Mouse (Mus musculus) splenic B cell, adult 2 months (primary cell): Measurements from ENCODE around the gene Pla2g2f.

Experiments used
- DNase-seq: peaks from one replicate; pipeline ENCODE4 v3.0.0-alpha.2; 2011; ENCODE audit warnings: low read depth, low spot score
- H3K27me3 ChIP-seq: 2 replicates; pipeline ENCODE4 v1.6.1; 2012; ENCODE audit warnings: mild to moderate bottlenecking, low read length, moderate library complexity, mixed read lengths; ENCODE audit not compliant: control insufficient read depth, poor library complexity, insufficient read depth, severe bottlenecking
- H3K36me3 ChIP-seq: 2 replicates; pipeline ENCODE4 v1.6.1; 2012; ENCODE audit warnings: mild to moderate bottlenecking, low read length, moderate library complexity, mixed read lengths; ENCODE audit not compliant: control insufficient read depth, poor library complexity, insufficient read depth, severe bottlenecking

The Pla2g2f gene

DNA sequence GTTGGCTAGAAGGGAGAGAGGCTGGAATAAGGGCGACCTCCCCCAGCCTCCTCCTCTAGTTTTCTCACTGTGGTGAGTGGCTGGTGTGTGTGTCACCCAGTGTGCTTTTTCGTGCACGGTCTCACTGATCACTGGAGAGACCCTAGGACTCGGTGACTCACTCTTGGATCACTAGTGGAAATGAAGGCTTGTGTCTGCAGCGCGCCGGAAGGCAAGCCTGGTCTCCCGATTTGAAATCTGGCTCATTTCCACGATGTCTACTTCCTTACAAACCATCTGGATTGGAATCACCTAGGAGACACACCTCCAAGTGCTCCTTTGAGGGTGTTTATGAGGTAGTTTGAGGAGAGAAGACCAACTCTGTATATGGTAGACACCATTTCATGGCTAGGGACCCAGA is 10.6 kb downstream of the Pla2g2f start:
- Histone ChIP-seq H3K27me3 (no peaks in the 10 kb centered on the region), H3K36me3 (no peaks in the 10 kb centered on the region)
- no peak for DNase-seq

DNA sequence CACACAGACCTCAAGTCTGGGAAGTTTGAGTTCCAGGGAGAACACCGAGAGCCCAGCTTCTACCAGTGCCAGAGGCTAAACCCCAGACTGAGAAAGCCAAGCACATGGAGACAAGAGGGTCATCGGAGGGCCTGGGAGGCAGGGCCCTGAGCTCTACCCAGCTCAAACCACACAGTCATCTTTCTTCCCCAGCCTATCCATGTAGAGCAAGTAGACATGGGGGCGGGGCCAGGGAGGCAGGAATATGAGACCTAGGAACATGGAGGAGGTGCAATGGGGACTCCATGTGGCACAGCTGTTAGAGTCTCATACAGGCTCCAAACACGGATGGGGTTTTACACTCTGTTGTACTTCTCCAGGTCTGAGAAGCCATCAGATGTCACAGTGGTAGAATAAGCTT is 11.5 kb downstream of the Pla2g2f start:
- H3K36me3 ChIP-seq, result no peaks in the 10 kb centered on the region
- no peak for DNase-seq
- H3K27me3 ChIP-seq, result no peaks in the 10 kb centered on the region

DNA sequence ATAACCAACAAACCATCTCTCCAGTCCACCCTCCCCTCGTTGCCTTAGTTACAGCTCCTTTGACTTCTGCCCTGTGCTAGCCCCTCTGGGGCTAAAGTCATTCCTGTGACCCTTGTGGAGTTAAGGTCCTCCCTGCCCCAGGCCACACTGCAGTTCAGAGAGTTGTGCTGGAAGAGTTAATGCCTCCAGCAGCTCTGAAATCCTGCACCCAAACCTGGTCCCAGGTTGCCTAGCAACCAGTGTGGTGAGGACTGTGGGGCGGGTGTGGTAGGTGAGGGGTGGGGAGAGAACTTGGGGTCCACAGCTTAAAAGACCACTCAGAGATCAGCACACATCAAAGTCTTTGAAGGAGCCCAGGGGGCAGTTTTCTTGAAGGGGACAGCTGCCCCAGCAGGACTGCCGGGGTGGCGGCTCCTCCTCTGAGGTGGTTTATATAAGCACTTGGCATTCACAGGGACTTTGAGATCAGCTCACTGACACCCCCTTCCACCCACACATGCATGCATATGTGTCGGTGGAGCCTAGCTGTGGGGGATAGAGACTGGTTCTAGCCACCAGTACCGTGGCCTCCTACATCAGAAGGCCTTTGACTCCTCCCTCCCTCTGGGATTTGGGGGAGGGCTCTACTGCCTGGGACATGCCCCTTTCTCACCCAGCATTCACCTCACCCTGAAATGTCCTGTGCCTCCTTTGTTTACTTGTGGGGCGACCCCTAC is 18.1 kb downstream of the Pla2g2f start:
- Histone ChIP-seq H3K36me3 (no peaks in the 10 kb centered on the region), H3K27me3 (no peaks in the 10 kb centered on the region)
- no peak for DNase-seq

DNA sequence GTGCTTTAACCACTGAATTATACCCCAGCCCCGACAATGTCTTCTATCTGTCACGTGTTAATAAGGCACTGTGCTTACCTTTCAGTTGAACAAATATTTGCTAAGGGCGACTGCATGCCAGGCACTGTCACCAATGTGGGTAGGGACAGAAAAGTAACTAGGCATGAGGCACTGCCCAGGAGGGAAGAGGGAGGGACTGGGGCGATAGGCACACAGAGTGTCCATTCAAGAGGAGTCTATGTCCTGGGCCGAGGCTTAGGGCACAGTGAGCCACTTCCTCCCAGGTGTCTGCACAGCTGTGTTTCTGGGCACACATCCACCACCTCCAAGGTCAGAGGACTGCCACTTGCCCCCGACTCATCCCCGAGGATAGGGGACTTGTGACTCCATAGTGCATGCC is 20.4 kb downstream of the Pla2g2f start, which contains the start of gene Ubxn10:
Ubxn10 (minus strand) TSS at position 137 of the 400 bp plus-strand sequence.
- DNase-seq, result no peak
- Histone ChIP-seq H3K36me3 (no peaks in the 10 kb centered on the region), H3K27me3 (no peaks in the 10 kb centered on the region)

DNA sequence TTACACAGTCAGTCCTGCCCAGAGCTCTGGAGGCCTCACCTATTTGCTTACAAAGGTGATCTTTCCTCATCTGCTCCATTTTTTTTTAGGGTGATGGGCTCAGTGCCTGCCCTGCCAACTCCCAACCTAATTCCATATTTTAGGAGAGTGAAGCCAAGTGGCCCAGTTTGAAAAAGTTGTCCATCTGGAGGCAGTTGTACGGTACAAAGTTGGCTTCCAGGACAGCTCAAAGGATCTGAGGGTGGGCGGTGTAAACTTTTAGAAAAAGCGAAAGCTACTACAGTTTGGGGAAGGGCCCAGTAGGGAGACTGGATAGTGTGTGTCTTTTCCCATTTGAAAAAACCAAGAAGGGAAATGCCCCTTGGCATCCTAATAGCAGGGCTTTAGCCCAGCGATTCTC is 22.6 kb downstream of the Pla2g2f start:
- H3K36me3 ChIP-seq, result no peaks in the 10 kb centered on the region
- no peaks in the 10 kb centered on the region for H3K27me3 ChIP-seq
- no peak for DNase-seq

DNA sequence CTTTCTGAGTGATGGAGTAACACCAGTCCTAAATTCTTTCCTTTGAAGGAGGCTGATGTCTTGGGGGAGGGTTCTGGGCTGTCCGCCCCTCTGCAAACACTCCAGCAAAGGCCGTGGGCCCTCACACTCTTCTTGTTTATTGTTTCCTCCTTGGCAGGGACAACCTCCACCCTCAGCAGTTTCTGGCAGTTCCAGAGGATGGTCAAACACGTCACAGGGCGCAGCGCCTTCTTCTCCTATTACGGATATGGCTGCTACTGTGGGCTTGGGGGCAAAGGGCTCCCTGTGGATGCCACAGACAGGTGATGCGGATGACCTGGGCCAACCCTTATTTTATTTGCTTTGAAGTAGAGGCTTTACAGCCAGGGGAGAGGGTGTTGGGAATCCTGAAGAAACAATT is 23.3 kb downstream of the Pla2g2f start:
- Histone ChIP-seq H3K27me3 (no peaks in the 10 kb centered on the region), H3K36me3 (no peaks in the 10 kb centered on the region)
- no peak for DNase-seq

DNA sequence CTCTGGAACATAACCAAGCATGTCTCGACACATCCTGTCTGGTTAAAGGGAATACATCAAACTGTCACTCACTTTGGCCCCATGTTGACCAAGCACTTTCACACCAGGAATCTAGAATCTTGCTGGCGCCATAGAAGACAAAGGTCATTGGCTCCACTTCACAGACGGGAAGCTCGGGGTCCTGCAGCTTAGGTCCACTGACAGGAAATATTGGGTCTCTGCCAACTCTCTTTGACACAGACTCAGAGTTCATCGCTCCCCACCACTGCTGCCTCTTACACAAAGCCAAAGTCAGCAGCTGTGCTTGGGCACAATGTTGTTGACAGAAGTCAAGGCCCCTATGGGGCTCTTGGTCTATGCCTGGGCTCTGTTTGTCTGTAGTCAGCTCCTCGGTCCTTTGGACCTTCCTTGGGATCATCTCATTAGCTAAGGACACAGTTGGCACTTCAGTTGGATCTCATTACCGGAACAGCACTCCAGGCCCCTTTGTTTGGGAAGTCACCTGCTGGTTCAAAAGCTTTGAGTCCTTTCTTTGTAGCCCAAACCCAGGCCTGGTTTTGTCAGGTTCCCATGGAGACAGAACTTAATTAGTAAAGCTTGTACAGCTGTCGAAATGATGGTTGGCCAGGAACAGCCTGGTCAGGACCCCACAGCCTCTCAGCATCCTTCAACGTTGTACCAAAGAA is 28.3 kb downstream of the Pla2g2f start:
- Histone ChIP-seq H3K36me3 (no peaks in the 10 kb centered on the region), H3K27me3 (no peaks in the 10 kb centered on the region)
- DNase-seq, result no peak

DNA sequence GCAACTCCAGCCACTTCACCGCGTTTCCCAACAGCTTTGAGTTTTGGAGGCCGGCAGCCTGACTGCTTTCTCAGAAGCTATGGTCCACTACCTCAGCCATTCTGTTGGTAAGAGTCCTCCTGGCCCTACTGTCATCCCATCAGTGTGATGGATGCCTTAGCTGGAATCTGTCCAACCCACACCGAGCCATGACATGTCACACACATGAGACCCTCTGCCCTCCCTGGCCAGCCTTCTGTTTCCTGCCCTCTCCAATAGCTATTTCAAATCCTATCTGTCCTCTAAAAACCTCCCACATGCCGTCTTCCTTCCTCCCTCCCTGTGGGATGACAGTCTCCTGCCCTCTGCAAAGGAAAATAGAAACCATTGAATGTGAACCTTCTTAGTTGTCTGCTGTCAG is 31.7 kb downstream of the Pla2g2f start:
- no peak for DNase-seq
- Histone ChIP-seq H3K36me3 (no peaks in the 10 kb centered on the region), H3K27me3 (no peaks in the 10 kb centered on the region)

DNA sequence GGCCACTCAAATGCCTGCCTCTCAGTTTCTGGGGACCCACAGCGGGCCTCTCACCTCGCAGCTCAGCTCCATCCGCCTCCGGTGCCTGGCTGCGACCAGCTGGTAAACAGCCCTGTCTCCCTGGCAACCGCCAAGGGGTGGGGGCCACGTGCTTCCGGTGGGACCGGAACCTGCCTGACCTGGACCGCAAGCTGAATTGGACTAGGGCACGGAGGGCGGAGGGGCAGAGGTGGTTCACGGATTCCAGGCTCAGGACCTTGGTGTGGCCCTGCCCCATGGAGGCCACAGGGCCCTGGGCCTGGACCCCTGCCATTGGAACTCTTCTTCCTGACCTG is 32.3 kb downstream of the Pla2g2f start:
- no peaks in the 10 kb centered on the region for H3K27me3 ChIP-seq
- no peaks in the 10 kb centered on the region for H3K36me3 ChIP-seq
- DNase-seq, result peak; percentile 5

DNA sequence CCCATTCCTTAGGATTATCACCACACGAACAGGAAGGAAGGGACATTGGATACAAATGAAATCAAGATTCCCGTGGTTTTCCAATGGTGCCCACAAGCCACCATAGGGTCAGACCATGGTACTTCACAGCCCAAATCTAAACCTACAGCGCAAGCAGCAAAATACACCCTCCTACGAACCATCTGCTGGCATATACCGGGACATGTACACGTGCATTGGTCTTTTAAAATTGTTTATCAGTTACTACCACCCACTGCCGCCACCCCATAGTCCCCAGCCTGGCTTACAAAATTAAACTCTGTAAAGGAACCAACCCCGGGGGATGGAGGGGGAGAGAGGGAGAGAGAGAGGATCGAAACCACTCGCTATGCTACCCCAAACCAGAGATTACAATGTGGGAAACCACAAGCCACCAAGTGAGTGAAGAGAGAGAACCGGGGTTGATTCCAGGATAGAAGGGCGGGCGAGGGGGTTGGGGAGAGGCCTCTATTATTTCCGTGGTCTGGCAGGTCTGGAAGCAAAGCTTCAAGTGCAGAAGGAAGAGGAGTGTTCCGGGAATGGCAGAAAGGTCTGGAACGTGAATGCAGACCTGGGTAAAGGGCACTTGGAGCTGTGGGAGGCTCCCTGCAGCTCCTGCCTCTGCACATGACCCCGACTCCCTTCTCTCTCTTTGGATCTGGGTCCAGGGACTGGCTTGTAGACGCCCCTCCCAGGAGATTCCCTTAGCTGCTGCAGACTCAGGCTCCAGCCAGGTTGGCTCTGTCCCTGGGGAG is 32.9 kb downstream of the Pla2g2f start, which contains the start of gene Pla2g2c:
Pla2g2c (plus strand) TSS at position 439 of the 773 bp plus-strand sequence.
- no peak for DNase-seq
- H3K36me3 ChIP-seq, result no peaks in the 10 kb centered on the region
- no peaks in the 10 kb centered on the region for H3K27me3 ChIP-seq

DNA sequence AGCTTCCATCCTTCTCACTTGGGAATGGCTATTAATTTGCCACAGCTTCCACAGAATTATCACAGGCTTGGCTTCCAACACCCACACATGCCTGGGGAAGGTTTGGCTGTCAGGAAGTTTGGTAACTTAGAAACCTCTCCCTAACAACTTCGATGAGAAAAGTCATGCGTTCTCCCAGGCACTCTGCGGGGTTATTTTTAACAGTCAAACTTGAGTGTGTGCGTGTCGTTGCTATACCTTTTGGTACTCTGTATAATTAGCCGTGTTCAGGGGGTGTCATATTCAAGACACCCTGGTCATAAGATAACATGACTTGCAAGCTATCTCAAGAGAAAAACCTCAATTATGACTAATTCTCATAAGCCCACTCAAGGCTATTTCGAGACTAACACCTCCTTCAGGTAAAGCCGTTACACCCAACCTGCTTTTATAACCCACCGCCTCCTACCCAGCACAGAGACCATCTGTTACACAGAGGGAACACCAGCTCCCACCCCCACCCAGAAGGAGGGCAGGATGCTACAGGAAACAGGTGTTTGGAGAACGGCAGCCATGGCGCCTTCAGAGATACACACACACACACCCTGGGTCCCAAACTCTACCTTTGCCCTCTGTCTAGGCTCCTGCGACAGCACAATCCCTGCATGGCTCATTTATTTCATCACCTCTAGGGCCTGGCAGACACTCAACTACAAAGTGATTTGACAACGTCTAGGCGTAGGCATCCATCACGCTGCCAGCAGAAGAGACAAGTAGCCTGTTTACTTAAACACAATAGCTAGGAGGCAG is 33.7 kb downstream of the Pla2g2f start:
- no peak for DNase-seq
- Histone ChIP-seq H3K36me3 (no peaks in the 10 kb centered on the region), H3K27me3 (no peaks in the 10 kb centered on the region)

DNA sequence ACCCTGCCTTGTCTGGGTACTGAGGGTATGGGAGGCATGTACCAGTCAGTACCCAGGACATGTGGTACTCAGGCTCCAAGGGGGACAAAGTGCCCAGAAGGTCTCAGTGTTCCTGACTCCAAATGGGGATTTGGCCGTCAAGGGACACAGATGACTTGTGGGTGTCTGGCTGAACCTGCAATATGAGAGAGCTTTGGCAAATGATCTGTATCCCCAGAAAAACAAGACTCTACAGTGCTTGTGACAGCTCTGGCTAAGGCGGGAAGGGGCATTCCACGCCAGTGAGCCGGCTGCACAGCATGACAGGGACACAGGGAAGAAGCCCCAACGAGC is 38.2 kb downstream of the Pla2g2f start:
- no peaks in the 10 kb centered on the region for H3K36me3 ChIP-seq
- no peaks in the 10 kb centered on the region for H3K27me3 ChIP-seq
- no peak for DNase-seq

DNA sequence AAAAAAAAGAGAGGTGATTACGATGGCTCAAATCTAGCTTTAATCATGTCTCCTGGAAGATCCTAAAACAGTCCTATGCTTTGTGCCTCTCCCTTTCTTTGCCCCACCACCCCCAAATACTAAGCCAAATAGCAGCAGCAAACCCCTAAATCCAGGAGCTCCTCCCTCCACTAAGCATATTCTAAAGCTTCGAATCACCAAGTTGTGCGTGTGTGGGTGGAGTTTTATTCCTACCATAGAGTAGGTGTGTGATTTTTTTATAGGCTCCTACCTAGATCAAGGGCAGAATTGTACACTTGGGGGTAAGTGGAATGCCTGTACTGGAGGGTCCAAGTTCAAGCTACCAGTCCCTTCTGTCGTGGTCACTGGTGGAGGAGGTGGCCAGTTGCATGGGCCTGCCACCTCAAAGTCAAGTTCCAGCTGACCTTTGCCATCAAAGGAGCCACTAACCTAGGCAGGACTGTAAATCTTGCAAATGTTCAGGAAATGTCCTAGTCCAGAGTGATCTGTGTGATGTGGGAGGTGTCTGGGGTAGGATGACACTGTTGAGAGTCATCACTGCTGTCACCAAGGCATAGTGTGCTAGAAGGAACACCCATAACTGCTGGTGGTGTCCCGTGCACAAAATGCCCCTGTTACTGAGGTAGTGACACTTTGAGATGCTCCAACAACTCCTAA is 38.7 kb downstream of the Pla2g2f start:
- no peak for DNase-seq
- Histone ChIP-seq H3K36me3 (no peaks in the 10 kb centered on the region), H3K27me3 (no peaks in the 10 kb centered on the region)

DNA sequence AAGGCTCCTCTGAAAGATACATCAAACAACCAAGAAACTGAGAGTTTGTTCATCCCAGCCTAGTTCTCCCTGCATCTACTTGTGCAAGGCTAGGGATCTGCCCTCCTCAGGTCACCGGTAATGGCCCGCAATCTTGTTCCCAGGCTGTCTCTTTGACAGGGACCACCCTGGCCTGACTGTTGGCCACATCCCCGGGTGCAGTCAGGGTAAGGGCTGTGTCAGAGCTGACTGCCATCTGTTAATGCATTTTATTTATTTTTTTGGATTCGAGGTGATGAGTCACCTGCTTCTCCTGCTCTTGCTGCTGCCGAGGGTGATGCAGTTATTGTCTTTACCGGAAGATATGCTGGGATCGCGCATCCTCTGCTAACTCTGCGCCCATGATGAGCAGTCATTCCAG is 40.7 kb downstream of the Pla2g2f start:
- Histone ChIP-seq H3K27me3 (no peaks in the 10 kb centered on the region), H3K36me3 (no peaks in the 10 kb centered on the region)
- no peak for DNase-seq
